Mouse (Mus musculus): ENCODE data around the gene Fam193b.

Gene Fam193b

DNA sequence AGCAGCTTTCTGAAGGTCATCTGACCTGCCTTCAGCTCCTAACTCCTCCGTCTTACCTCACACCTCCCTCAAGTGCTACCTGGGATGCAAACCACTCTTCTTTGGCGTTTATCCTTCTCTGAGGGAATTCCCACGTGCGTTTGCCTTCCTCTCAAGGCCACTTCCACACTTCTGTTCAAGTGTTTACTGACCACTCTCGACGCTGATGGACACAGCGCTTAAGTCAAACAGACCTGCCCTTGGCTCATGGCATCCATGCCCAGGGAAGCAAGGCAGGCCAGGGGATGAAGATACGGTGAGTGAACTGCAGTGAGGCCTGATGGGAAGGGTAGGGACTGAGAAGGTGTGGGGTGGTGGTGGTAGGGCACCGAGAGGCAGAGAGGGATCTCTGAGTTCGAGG, 70.3 kb downstream of the Fam193b start:
- no peak for DNase-seq (ENCODE audit: low spot score in 2 of 2)

DNA sequence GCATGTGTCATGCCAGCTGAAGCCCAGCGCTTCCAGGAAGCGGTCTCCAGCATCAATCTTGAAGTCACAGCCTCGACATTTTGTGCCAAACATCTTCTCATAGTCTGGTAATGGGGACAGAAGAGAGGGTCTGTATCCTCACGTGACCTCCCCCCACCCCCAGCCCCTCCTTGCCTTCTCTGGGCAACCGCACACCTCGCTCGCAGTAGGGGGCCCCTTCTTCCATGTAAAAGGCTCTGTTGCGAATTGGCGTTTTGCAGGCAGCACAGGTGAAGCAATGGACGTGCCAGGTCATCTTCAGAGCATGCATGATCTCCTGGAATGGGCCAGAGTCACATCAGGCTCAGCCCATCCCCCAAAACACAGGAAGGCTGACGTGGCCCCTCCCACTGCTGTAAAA, 72.0 kb downstream of the Fam193b start:
- no peak for DNase-seq (ENCODE audit: low spot score in 2 of 2)

DNA sequence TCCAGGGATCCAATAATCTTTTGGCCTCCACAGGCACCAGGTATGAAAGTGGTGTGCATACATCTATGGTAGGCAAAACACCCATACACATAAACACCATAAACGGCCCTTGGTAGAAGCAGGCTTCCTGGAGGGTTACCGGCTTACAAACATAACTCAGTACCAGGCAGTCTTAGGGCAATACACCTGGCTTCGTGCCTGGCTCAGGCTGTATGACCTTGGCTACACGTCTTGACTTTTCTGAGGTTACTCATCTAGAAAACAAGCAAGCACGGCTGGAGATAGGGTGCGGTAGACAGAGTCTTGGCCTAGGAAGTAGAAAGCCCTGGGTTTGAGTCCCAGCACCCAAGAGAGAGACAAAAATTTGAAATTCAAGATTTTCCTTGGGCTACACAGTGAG, 74.3 kb downstream of the Fam193b start:
- DNase-seq (ENCODE audit: low spot score in 2 of 2): no peak

DNA sequence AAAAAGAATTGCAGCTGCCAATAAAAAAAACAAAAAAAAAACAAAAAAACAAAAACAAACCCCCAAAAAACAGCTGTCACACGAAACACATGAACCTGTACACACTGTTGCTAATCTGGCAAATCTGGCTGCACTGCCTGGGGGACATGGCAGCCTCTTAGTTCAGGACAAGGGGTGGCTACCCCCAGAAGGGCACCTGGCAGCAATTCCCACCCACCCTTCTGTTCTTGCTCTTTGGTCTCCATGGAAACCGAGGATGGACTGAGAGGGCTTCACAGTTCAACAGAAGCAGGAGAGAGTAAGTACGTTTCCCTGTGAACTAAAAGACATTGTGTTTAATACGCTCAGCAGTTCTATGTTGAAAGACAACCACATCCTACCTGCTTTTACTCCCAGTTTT, 75.2 kb downstream of the Fam193b start:
- DNase-seq (ENCODE audit: low spot score in 2 of 2): no peak

DNA sequence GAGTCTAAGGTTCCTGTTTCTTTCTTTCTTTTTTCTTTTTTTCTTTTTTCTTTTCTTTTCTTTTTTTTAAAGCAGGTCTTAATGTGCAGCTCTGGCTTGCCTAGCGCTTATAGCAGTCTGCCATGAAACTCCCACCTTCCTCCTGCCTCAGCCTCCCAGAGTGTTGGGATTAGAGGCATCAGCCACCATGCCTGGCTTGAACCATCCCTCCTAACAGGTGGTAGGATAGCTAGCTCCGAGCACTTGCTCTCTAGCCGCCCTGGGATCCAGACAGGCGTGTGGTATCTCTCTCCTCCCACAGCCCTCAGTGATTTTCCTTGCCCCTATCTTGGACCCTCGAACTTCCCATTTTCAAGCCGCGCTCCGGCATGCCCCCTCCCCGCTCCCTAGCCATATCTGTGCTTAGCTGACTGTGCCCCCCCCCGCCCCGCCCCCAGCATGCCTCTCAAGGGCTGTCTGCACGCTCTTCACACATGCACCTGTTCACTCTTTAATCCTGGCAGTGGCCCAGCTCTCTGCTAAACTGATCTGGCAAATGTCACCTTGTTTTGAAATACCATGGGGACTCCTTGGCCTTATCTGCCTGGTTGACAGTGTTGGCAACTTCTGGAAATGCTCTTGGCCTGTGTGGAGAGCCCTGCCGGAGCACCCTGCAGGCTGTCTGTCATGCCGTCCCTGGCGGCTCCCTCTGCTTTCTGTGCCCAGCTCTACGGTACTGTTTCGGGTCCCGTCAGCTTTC, 75.9 kb downstream of the Fam193b start:
- DNase-seq (ENCODE audit: low spot score in 2 of 2): no peak

DNA sequence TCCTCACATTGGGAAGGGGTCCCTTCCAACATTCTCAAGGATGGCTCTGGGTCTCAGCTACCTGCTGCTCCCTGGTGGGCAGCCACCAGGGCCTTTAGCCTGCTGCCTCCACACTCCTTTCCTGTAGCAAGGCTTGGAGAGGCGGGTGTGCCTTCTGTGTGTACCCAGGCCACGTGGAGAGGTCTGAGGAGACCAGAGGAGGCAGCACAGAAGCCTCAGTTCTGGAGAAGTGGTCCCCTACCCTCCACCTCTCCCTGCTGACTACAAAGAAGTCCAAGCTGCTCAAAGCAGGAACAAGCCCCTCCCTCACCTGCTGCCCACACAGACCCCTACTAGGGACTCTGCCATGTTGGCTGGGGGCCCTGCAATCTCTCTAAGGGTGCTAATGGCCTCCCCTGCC, 76.7 kb downstream of the Fam193b start:
- no peak for DNase-seq (ENCODE audit: low spot score in 2 of 2)

Measured in urinary bladder, postnatal 36 days (tissue).